Mouse (Mus musculus) embryonic facial prominence, embryonic 11.5 days (tissue): ENCODE measurements around the gene Pxylp1. TPM values are rescaled to one million over a fixed set of nuclear protein-coding genes. Genes with fewer than 3 reads are reported as not detected.

Experiments used
- ATAC-seq: fragments of 200-750 bp; cut with Nextera tagmentation; replicated peaks from 2 replicates; pipeline ENCODE4 v1.8.0; 2017; ENCODE audit warnings: low read depth; ENCODE audit not compliant: insufficient number of reproducible peaks, low FRiP score, low TSS enrichment
- DNase-seq: peaks from one replicate; pipeline ENCODE4 v3.0.0-alpha.2; 2015; ENCODE audit warnings: low spot score
- H3K27ac ChIP-seq: fragments of 300-500 bp; sonication (generic); replicated peaks from 2 replicates; pipeline ENCODE4 v1.5.1; 2014; ENCODE audit warnings: mild to moderate bottlenecking, low read depth, low read length, control low read depth
- H3K27me3 ChIP-seq: fragments of 300-500 bp; sonication (generic); 2 replicates; pipeline ENCODE4 v1.6.1; 2014; ENCODE audit warnings: mild to moderate bottlenecking, low read length, moderate library complexity, mixed read lengths; ENCODE audit not compliant: control insufficient read depth, insufficient read depth
- H3K36me3 ChIP-seq: fragments of 300-500 bp; sonication (generic); replicated peaks from 2 replicates; pipeline ENCODE4 v1.6.1; 2014; ENCODE audit warnings: low read depth, mild to moderate bottlenecking, low read length, moderate library complexity, mixed read lengths; ENCODE audit not compliant: control insufficient read depth, insufficient read depth
- H3K4me1 ChIP-seq: fragments of 300-500 bp; sonication (generic); 2 replicates; pipeline ENCODE4 v1.6.1; 2014; ENCODE audit warnings: low read length, mixed read lengths; ENCODE audit not compliant: control insufficient read depth, insufficient read depth
- H3K4me2 ChIP-seq: fragments of 300-500 bp; sonication (generic); 2 replicates; pipeline ENCODE4 v1.6.1; 2014; ENCODE audit warnings: low read depth, mild to moderate bottlenecking, control low read depth, low read length, moderate library complexity
- H3K4me3 ChIP-seq: fragments of 300-500 bp; sonication (generic); 2 replicates; pipeline ENCODE4 v1.5.1; 2014; ENCODE audit warnings: low read depth, low read length, control low read depth
- H3K9ac ChIP-seq: fragments of 300-500 bp; sonication (generic); replicated peaks from 2 replicates; pipeline ENCODE4 v1.6.1; 2014; ENCODE audit warnings: mild to moderate bottlenecking, control low read depth, low read length
- H3K9me3 ChIP-seq: fragments of 300-500 bp; sonication (generic); replicated peaks from 2 replicates; pipeline ENCODE4 v1.6.1; 2016; ENCODE audit warnings: mild to moderate bottlenecking, low read length, inconsistent platforms, mixed read lengths; ENCODE audit not compliant: control insufficient read depth
- WGBS: fragments of 180-500 bp; shearing (Covaris S2); extraction: QIAGEN DNeasy Blood & Tissue Kit; methylation state at CpG from one replicate; pipeline ENCODE4 v1.1.7; 2014; 5-methylcytosine and 5-hydroxymethylcytosine counted together
- polyA plus RNA-seq: library from polyadenylated mRNA; unstranded; fragments of >200 nt; fragmentation: Nextera tagmentation; extraction: Ambion mirVana; gene quantifications from 2 replicates; pipeline ENCODE4 v1.2.1, GENCODE M21; 2014

Pxylp1 gene
- polyA plus RNA-seq, 1 experiment from 2014 or later = 22.7 TPM

GRCm38 (mm10) chr9:96785187-96785586 lies 107.3 kb downstream of the Pxylp1 start:
- Histone ChIP-seq H3K9ac (no peak overlapping the region), H3K9me3 (no peaks in the 10 kb centered on the region), H3K4me2 (no peak overlapping the region), H3K4me1 (no peaks in the 10 kb centered on the region), H3K27ac (no peak overlapping the region), H3K4me3 (no peak overlapping the region), H3K27me3 (no peaks in the 10 kb centered on the region), H3K36me3 (no peaks in the 10 kb centered on the region)
- WGBS = 79% methylated on average over 3 of the region's 3 CpGs
- no peak for ATAC-seq
- DNase-seq = no peak

- H3K4me1 ChIP-seq = no peaks in the 10 kb centered on the region
- no peaks in the 10 kb centered on the region for H3K9me3 ChIP-seq
- ATAC-seq (no peak), DNase-seq (no peak)
- no peaks in the 10 kb centered on the region for H3K36me3 ChIP-seq
- H3K9ac ChIP-seq = no peak overlapping the region
- H3K27me3 ChIP-seq = no peaks in the 10 kb centered on the region
- no peak overlapping the region for H3K27ac ChIP-seq
- H3K4me3 ChIP-seq = no peak overlapping the region
- WGBS = 85% methylated on average over 9 of the region's 9 CpGs
- no peak overlapping the region for H3K4me2 ChIP-seq
Observed at GRCm38 (mm10) chr9:96783667-96784066, 108.8 kb downstream of the Pxylp1 start.

DNA sequence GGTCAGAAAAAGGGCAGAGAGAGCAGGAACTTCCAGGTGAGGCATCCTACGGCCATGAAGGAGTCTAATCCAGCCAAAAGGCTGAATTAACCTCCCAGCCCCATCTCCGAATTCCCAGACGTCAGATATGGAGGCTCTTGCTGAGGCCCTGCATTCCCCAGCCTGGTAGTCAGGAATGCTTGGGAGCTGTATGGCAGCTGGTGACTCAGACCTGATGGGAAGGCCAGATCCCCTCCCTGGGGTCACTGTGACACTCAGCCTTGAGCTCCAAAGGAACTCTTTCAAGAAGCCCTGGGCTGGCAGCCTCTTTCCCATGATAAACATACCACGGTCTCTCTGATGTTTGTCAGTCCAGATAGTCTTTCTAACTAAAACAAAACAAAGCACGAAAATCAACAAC lies 109.2 kb downstream of the Pxylp1 start:
- Histone ChIP-seq H3K27me3 (no peaks in the 10 kb centered on the region), H3K4me3 (no peak overlapping the region), H3K9me3 (no peaks in the 10 kb centered on the region), H3K4me2 (no peak overlapping the region), H3K9ac (no peak overlapping the region), H3K27ac (no peak overlapping the region), H3K4me1 (no peaks in the 10 kb centered on the region), H3K36me3 (no peaks in the 10 kb centered on the region)
- no peak for DNase-seq
- no peak for ATAC-seq
- WGBS = 58% methylated on average over 5 of the region's 5 CpGs

- no peak overlapping the region for H3K9ac ChIP-seq
- H3K9me3 ChIP-seq = no peaks in the 10 kb centered on the region
- no peak for ATAC-seq
- no peaks in the 10 kb centered on the region for H3K36me3 ChIP-seq
- DNase-seq = no peak
- no peaks in the 10 kb centered on the region for H3K4me1 ChIP-seq
- H3K27me3 ChIP-seq = no peaks in the 10 kb centered on the region
- H3K4me3 ChIP-seq = no peak overlapping the region
- 81% methylated on average over 8 of the region's 8 CpGs for WGBS
- H3K4me2 ChIP-seq = no peak overlapping the region
- no peak overlapping the region for H3K27ac ChIP-seq
Observed at GRCm38 (mm10) chr9:96782062-96782461, 110.4 kb downstream of the Pxylp1 start.

Other genes starting within 250 kb of the Pxylp1 start
- gene Zbtb38, start 139.8 kb downstream of the Pxylp1 start, polyA plus RNA-seq = 8.8 and 9.3 TPM in 2 replicates
- 39.7 TPM in 2 replicates for gene Spsb4, start 126.2 kb upstream of the Pxylp1 start, polyA plus RNA-seq
- 97.3 and 99.9 TPM in 2 replicates for gene Slc25a36, start 218.5 kb upstream of the Pxylp1 start, polyA plus RNA-seq